Mouse (Mus musculus): ENCODE data around the gene Pigyl. TPM values are rescaled to one million over a fixed set of nuclear protein-coding genes. Genes with fewer than 3 reads are reported as not detected.
A peak's percentile ranks its signal among the peaks of the same experiment; 100 is the strongest.

The Pigyl gene
- polyA plus RNA-seq, 1 experiment: 5.2 TPM

- peaks cover 10% of the 10 kb centered on the region for H3K36me3 ChIP-seq (ENCODE audit: control insufficient read depth)
- H3K9me3 ChIP-seq (ENCODE audit: control insufficient read depth, low read length): no peaks in the 10 kb centered on the region
- peaks cover 38% of the 10 kb centered on the region for H3K4me1 ChIP-seq (ENCODE audit: control insufficient read depth)
- no peak overlapping the region for H3K4me3 ChIP-seq (replicated peaks)
- TF ChIP-seq TAL1 (IDR thresholded peaks at IDR 0.05; ENCODE audit: low read length): no peak
- no peak for TF ChIP-seq GATA1 (IDR thresholded peaks at IDR 0.05; ENCODE audit: low read length)
- H3K27me3 ChIP-seq (ENCODE audit: control insufficient read depth): peaks cover 5% of the 10 kb centered on the region
These were observed 2.8 kb upstream of the Pigyl start for GRCm38 (mm10) chr9:22153810-22154209.

GRCm38 (mm10) chr9:22155614-22156013 lies 1.0 kb upstream of the Pigyl start:
- Histone ChIP-seq H3K4me1 (ENCODE audit: control insufficient read depth) (peaks cover 27% of the 10 kb centered on the region), H3K4me3 (replicated peaks) (peak overlapping the region; percentile 95), H3K27me3 (ENCODE audit: control insufficient read depth) (peaks cover 5% of the 10 kb centered on the region), H3K9me3 (ENCODE audit: control insufficient read depth, low read length) (no peaks in the 10 kb centered on the region), H3K36me3 (ENCODE audit: control insufficient read depth) (peaks cover 11% of the 10 kb centered on the region)
- no peak for TF ChIP-seq TAL1 (IDR thresholded peaks at IDR 0.05; ENCODE audit: low read length)
- TF ChIP-seq GATA1 (IDR thresholded peaks at IDR 0.05; ENCODE audit: low read length): no peak

DNA sequence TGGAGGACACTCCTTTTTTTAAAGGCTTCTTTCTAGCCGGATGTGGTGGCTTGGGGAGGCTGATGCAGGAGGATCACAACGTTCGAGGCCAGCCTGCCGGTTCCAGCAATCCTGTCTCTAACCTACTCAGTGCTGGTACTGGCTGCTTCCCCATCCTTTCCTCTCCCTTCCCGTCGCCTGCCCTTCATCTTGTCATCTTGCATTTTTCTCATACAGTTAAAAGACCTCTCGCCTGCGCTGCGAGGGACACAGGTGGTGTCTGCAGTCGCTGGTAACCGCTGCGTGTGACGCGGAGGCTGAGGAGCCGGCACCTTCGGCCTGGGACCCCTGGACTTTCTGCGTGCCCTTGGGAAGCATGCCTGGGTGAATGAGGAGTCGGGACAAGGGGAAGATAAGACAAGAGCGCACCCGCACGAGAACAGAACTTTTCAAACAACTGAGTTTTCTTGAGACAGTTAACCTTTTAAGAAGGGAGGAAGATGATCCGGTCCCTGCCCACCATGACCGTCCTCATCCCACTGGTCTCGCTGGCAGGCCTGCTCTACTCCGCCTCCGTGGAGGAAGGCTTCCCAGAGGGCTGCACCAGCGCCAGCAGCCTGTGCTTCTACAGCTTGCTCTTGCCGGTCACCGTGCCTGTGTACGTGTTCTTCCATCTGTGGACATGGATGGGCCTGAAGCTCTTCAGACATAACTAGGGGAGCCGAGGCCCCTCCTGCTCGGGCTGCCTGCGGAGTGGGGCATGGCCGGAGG lies 1.0 kb downstream of the Pigyl start:
- peaks cover 11% of the 10 kb centered on the region for H3K36me3 ChIP-seq (ENCODE audit: control insufficient read depth)
- peak overlapping the region; percentile 95 for H3K4me3 ChIP-seq (replicated peaks)
- H3K4me1 ChIP-seq (ENCODE audit: control insufficient read depth): peaks cover 27% of the 10 kb centered on the region
- H3K9me3 ChIP-seq (ENCODE audit: control insufficient read depth, low read length): no peaks in the 10 kb centered on the region
- H3K27me3 ChIP-seq (ENCODE audit: control insufficient read depth): no peaks in the 10 kb centered on the region
- no peak for TF ChIP-seq GATA1 (IDR thresholded peaks at IDR 0.05; ENCODE audit: low read length)
- no peak for TF ChIP-seq TAL1 (IDR thresholded peaks at IDR 0.05; ENCODE audit: low read length)

- H3K36me3 ChIP-seq (ENCODE audit: control insufficient read depth): peaks cover 11% of the 10 kb centered on the region
- H3K4me1 ChIP-seq (ENCODE audit: control insufficient read depth): peaks cover 19% of the 10 kb centered on the region
- no peak for TF ChIP-seq GATA1 (IDR thresholded peaks at IDR 0.05; ENCODE audit: low read length)
- TF ChIP-seq TAL1 (IDR thresholded peaks at IDR 0.05; ENCODE audit: low read length): no peak
- no peak overlapping the region for H3K4me3 ChIP-seq (replicated peaks)
- no peaks in the 10 kb centered on the region for H3K9me3 ChIP-seq (ENCODE audit: control insufficient read depth, low read length)
- H3K27me3 ChIP-seq (ENCODE audit: control insufficient read depth): peaks cover 4% of the 10 kb centered on the region; the same call in 1 of the 2 replicates
These were observed 4.7 kb downstream of the Pigyl start for GRCm38 (mm10) chr9:22161299-22161698.

- peaks cover 7% of the 10 kb centered on the region for H3K9me3 ChIP-seq (ENCODE audit: control insufficient read depth, low read length)
- peaks cover 11% of the 10 kb centered on the region for H3K36me3 ChIP-seq (ENCODE audit: control insufficient read depth)
- peaks cover 4% of the 10 kb centered on the region; the same call in 1 of the 2 replicates for H3K27me3 ChIP-seq (ENCODE audit: control insufficient read depth)
- no peak for TF ChIP-seq GATA1 (IDR thresholded peaks at IDR 0.05; ENCODE audit: low read length)
- no peak for TF ChIP-seq TAL1 (IDR thresholded peaks at IDR 0.05; ENCODE audit: low read length)
- H3K4me3 ChIP-seq (replicated peaks): no peak overlapping the region
- H3K4me1 ChIP-seq (ENCODE audit: control insufficient read depth): peaks cover 13% of the 10 kb centered on the region
These were observed 5.7 kb downstream of the Pigyl start for GRCm38 (mm10) chr9:22162305-22162704.

GRCm38 (mm10) chr9:22162912-22163311 lies 6.3 kb downstream of the Pigyl start:
- H3K36me3 ChIP-seq (ENCODE audit: control insufficient read depth): peaks cover 10% of the 10 kb centered on the region
- no peak overlapping the region for H3K4me3 ChIP-seq (replicated peaks)
- TF ChIP-seq TAL1 (IDR thresholded peaks at IDR 0.05; ENCODE audit: low read length) (no peak), GATA1 (IDR thresholded peaks at IDR 0.05; ENCODE audit: low read length) (no peak)
- peaks cover 7% of the 10 kb centered on the region for H3K9me3 ChIP-seq (ENCODE audit: control insufficient read depth, low read length)
- peaks cover 4% of the 10 kb centered on the region; the same call in 1 of the 2 replicates for H3K27me3 ChIP-seq (ENCODE audit: control insufficient read depth)
- H3K4me1 ChIP-seq (ENCODE audit: control insufficient read depth): peaks cover 7% of the 10 kb centered on the region

DNA sequence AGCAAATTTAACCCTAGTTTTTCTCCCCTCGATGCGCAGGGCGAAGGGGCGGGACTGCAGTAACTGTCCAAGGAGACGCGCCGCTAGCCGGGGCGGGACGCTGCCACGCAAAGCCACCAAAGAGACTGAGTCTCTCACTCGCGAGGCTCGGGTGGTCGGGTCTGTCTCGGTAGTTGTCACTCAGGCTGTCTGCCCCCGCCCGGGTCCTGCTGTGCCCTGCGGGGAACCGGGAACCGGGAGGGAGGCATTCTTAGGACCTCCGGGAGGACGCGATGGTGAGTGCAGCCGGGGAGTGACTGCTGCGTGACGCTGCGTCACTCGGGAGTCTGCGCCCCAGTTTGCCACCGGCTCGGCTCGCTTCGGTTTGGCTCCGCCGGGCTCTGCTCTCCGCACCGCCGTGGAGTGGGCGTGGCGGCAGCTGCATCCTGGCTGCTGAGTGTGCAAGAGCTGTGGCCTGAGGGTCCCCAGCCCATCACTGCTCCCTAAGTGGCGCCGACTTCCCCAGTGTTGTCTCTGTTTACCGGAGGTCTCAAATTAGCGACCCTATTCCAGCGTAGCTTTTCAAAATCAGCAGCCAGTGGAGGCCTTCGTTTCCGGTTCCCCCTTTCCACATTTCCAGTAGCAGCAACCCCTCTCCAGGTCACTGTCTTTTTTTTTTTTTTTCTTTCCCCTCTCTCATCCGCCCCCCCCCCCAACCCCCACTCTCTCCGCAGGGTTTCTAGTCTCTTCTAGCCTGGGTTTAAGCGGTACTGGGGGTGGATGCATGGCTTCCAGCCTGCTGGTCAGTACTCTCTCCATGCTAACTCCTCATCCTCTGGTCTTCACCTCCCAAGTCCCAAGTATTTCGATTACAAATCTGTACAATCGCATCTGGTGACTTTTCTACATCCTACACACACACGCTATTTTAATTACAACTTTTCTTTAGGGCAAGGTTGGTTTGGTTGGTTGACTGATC lies 8.3 kb downstream of the Pigyl start:
- H3K4me3 ChIP-seq (replicated peaks): peak overlapping the region; percentile 24
- TF ChIP-seq GATA1 (IDR thresholded peaks at IDR 0.05; ENCODE audit: low read length) (no peak), TAL1 (IDR thresholded peaks at IDR 0.05; ENCODE audit: low read length) (no peak)

DNA sequence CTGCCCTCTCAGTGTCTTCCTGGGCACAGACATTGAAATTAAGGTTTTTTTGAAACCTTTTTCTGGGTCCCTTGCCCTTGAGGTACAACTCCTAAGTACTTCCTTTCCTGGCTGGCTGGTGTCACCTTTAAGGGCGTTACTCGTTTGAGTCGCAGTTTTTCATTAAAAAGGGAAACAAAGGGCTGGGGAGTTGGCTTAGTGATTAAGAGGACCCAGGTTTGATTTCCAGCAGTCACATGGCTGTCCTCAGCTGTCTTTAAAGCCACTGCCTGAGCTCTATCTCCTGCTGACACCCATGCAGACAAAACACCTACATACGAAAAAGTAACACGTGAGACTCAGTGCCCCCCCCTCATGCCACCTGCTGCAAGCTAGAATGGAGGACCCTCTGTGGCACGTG lies 9.3 kb downstream of the Pigyl start:
- no peak for TF ChIP-seq GATA1 (IDR thresholded peaks at IDR 0.05; ENCODE audit: low read length)
- TF ChIP-seq TAL1 (IDR thresholded peaks at IDR 0.05; ENCODE audit: low read length): no peak
- Histone ChIP-seq H3K4me3 (replicated peaks) (no peak overlapping the region), H3K4me1 (ENCODE audit: control insufficient read depth) (no peaks in the 10 kb centered on the region), H3K27me3 (ENCODE audit: control insufficient read depth) (peaks cover 4% of the 10 kb centered on the region; the same call in 1 of the 2 replicates), H3K36me3 (ENCODE audit: control insufficient read depth) (no peaks in the 10 kb centered on the region), H3K9me3 (ENCODE audit: control insufficient read depth, low read length) (peaks cover 7% of the 10 kb centered on the region)

More for the DNA sequence above, 8.3 kb downstream of the Pigyl start:
- Histone ChIP-seq H3K4me1 (ENCODE audit: control insufficient read depth) (no peaks in the 10 kb centered on the region), H3K36me3 (ENCODE audit: control insufficient read depth) (no peaks in the 10 kb centered on the region), H3K27me3 (ENCODE audit: control insufficient read depth) (peaks cover 4% of the 10 kb centered on the region; the same call in 1 of the 2 replicates), H3K9me3 (ENCODE audit: control insufficient read depth, low read length) (peaks cover 7% of the 10 kb centered on the region)

DNA sequence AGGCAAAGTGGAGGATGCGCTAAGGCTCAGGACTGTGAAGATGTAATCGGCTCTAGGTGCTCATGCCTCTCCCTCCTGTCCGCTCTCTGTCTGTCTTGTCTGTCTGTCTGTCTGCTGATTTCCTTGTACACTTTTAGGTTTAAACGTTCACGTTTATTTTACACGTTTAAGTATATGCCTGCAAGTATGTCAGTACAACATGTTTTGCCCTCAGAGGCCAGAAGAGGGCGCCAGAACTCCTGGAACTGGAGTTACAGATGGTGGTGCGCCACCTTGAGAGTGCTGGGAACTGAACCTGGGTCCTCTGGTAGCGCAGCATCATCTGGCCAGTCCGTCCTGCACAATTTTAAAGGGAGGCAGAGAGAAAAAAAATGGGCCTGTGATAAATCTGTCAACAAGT lies 10.0 kb downstream of the Pigyl start:
- Histone ChIP-seq H3K9me3 (ENCODE audit: control insufficient read depth, low read length) (peaks cover 7% of the 10 kb centered on the region), H3K27me3 (ENCODE audit: control insufficient read depth) (peaks cover 4% of the 10 kb centered on the region; the same call in 1 of the 2 replicates), H3K36me3 (ENCODE audit: control insufficient read depth) (no peaks in the 10 kb centered on the region), H3K4me1 (ENCODE audit: control insufficient read depth) (no peaks in the 10 kb centered on the region), H3K4me3 (replicated peaks) (no peak overlapping the region)
- TF ChIP-seq TAL1 (IDR thresholded peaks at IDR 0.05; ENCODE audit: low read length): no peak
- TF ChIP-seq GATA1 (IDR thresholded peaks at IDR 0.05; ENCODE audit: low read length): no peak

Data from erythroblast, embryonic 14.5 days (primary cell).